Mouse (Mus musculus): ENCODE measurements around the gene Dnajc11. TPM values are rescaled to one million over a fixed set of nuclear protein-coding genes. Genes with fewer than 3 reads are reported as not detected.

The Dnajc11 gene
- polyA plus RNA-seq, 1 experiment from 2014 or later = 91.3 TPM

- Histone ChIP-seq H3K27ac (ENCODE audit: low read depth, low read length) (peak within 1 kb of the TSS; percentile 82), H3K9me3 (ENCODE audit: control insufficient read depth, low read length) (no peaks in the 10 kb centered on the region), H3K4me1 (ENCODE audit: control insufficient read depth, insufficient read depth, low read length) (peaks cover 13% of the 10 kb centered on the region; the same call in 1 of the 2 replicates), H3K9ac (ENCODE audit: low read length) (peak within 1 kb of the TSS; percentile 85), H3K4me2 (ENCODE audit: low read depth) (peak within 1 kb of the TSS; percentile 88), H3K27me3 (ENCODE audit: control insufficient read depth, insufficient read depth, low read length) (no peaks in the 10 kb centered on the region), H3K4me3 (ENCODE audit: low read depth, low read length) (peak within 1 kb of the TSS; percentile 100), H3K36me3 (ENCODE audit: control insufficient read depth, insufficient read depth, low read length) (peaks cover 7% of the 10 kb centered on the region; the same call in 1 of the 2 replicates)
- under 1% methylated on average over 74 of the region's 94 CpGs for WGBS
- ATAC-seq (ENCODE audit: insufficient read depth, low FRiP score, low TSS enrichment) (peak; percentile 95), DNase-seq (ENCODE audit: low spot score) (peak; percentile 100)
Measured at GRCm38 (mm10) chr4:151996173-151996950, 62.9 kb downstream of the Dnajc11 start, which contains the start of gene Phf13. TSS of gene Phf13 (minus strand) at chr4:151996258.

GRCm38 (mm10) chr4:151996951-151997222, 63.4 kb downstream of the Dnajc11 start:
- Histone ChIP-seq H3K9me3 (ENCODE audit: control insufficient read depth, low read length) (no peaks in the 10 kb centered on the region), H3K4me1 (ENCODE audit: control insufficient read depth, insufficient read depth, low read length) (peaks cover 13% of the 10 kb centered on the region; the same call in 1 of the 2 replicates), H3K36me3 (ENCODE audit: control insufficient read depth, insufficient read depth, low read length) (peaks cover 2% of the 10 kb centered on the region; the same call in 1 of the 2 replicates), H3K9ac (ENCODE audit: low read length) (peak overlapping the region; percentile 80), H3K4me3 (ENCODE audit: low read depth, low read length) (peak overlapping the region; percentile 100), H3K27me3 (ENCODE audit: control insufficient read depth, insufficient read depth, low read length) (no peaks in the 10 kb centered on the region), H3K27ac (ENCODE audit: low read depth, low read length) (peak overlapping the region; percentile 82), H3K4me2 (ENCODE audit: low read depth) (peak overlapping the region; percentile 74)
- ATAC-seq (ENCODE audit: insufficient read depth, low FRiP score, low TSS enrichment) (no peak), DNase-seq (ENCODE audit: low spot score) (no peak)
- WGBS = 6% methylated on average over 13 of the region's 13 CpGs

DNA sequence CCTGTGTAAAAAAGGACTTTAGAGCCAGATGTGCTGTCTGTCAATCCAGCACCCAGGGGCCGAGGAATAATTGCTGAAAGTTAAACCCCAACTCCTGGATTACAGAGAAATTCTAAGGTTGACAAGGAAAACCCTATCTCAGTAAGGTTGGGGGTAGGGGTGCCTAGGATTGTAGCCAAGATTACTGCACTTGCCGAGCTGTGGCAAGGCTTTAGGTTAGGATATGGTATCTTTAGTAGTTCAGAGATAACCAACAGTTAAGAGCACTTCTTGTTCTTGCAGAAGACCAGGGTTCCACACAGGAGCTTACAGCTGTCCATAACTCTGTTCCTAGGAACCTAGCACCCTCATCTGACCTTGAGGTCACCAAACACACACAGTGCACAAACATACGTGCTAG, 64.2 kb downstream of the Dnajc11 start:
- no peaks in the 10 kb centered on the region for H3K27me3 ChIP-seq (ENCODE audit: control insufficient read depth, insufficient read depth, low read length)
- no peak for DNase-seq (ENCODE audit: low spot score)
- peaks cover 13% of the 10 kb centered on the region; the same call in 1 of the 2 replicates for H3K4me1 ChIP-seq (ENCODE audit: control insufficient read depth, insufficient read depth, low read length)
- WGBS = 78% methylated on average over 3 of the region's 3 CpGs
- no peaks in the 10 kb centered on the region; the same call in 1 of the 2 replicates for H3K36me3 ChIP-seq (ENCODE audit: control insufficient read depth, insufficient read depth, low read length)
- no peak overlapping the region for H3K9ac ChIP-seq (ENCODE audit: low read length)
- no peak overlapping the region for H3K4me2 ChIP-seq (ENCODE audit: low read depth)
- H3K27ac ChIP-seq (ENCODE audit: low read depth, low read length) = no peak overlapping the region
- no peak for ATAC-seq (ENCODE audit: insufficient read depth, low FRiP score, low TSS enrichment)
- H3K9me3 ChIP-seq (ENCODE audit: control insufficient read depth, low read length) = no peaks in the 10 kb centered on the region
- H3K4me3 ChIP-seq (ENCODE audit: low read depth, low read length) = no peak overlapping the region

- WGBS = 63% methylated on average over 3 of the region's 3 CpGs
- peaks cover 3% of the 10 kb centered on the region; the same call in 1 of the 2 replicates for H3K4me1 ChIP-seq (ENCODE audit: control insufficient read depth, insufficient read depth, low read length)
- H3K36me3 ChIP-seq (ENCODE audit: control insufficient read depth, insufficient read depth, low read length) = no peaks in the 10 kb centered on the region; the same call in 1 of the 2 replicates
- no peak overlapping the region for H3K27ac ChIP-seq (ENCODE audit: low read depth, low read length)
- DNase-seq (ENCODE audit: low spot score) = no peak
- ATAC-seq (ENCODE audit: insufficient read depth, low FRiP score, low TSS enrichment) = no peak
- no peaks in the 10 kb centered on the region for H3K9me3 ChIP-seq (ENCODE audit: control insufficient read depth, low read length)
- no peak overlapping the region for H3K4me3 ChIP-seq (ENCODE audit: low read depth, low read length)
- H3K27me3 ChIP-seq (ENCODE audit: control insufficient read depth, insufficient read depth, low read length) = no peaks in the 10 kb centered on the region
- H3K4me2 ChIP-seq (ENCODE audit: low read depth) = no peak overlapping the region
- no peak overlapping the region for H3K9ac ChIP-seq (ENCODE audit: low read length)
Measured at GRCm38 (mm10) chr4:151999481-151999880, 66.0 kb downstream of the Dnajc11 start.

- ATAC-seq (ENCODE audit: insufficient read depth, low FRiP score, low TSS enrichment) = no peak
- no peaks in the 10 kb centered on the region for H3K27me3 ChIP-seq (ENCODE audit: control insufficient read depth, insufficient read depth, low read length)
- 0 out of 2 replicates have a peak, but pooled peaks cover 3% of the 10 kb centered on the region for H3K4me1 ChIP-seq (ENCODE audit: control insufficient read depth, insufficient read depth, low read length)
- H3K4me3 ChIP-seq (ENCODE audit: low read depth, low read length) = no peak overlapping the region
- DNase-seq (ENCODE audit: low spot score) = no peak
- H3K27ac ChIP-seq (ENCODE audit: low read depth, low read length) = no peak overlapping the region
- H3K9ac ChIP-seq (ENCODE audit: low read length) = no peak overlapping the region
- H3K36me3 ChIP-seq (ENCODE audit: control insufficient read depth, insufficient read depth, low read length) = no peaks in the 10 kb centered on the region; the same call in 1 of the 2 replicates
- 68% methylated on average over 4 of the region's 4 CpGs for WGBS
- no peak overlapping the region for H3K4me2 ChIP-seq (ENCODE audit: low read depth)
- H3K9me3 ChIP-seq (ENCODE audit: control insufficient read depth, low read length) = no peaks in the 10 kb centered on the region
Measured at GRCm38 (mm10) chr4:152000906-152001305, 67.4 kb downstream of the Dnajc11 start.

GRCm38 (mm10) chr4:152001335-152001734, 67.8 kb downstream of the Dnajc11 start:
- DNase-seq (ENCODE audit: low spot score) = no peak
- no peaks in the 10 kb centered on the region; the same call in 1 of the 2 replicates for H3K36me3 ChIP-seq (ENCODE audit: control insufficient read depth, insufficient read depth, low read length)
- WGBS = 69% methylated on average over 4 of the region's 4 CpGs
- no peak for ATAC-seq (ENCODE audit: insufficient read depth, low FRiP score, low TSS enrichment)
- 0 out of 2 replicates have a peak, but pooled peaks cover 3% of the 10 kb centered on the region for H3K4me1 ChIP-seq (ENCODE audit: control insufficient read depth, insufficient read depth, low read length)
- H3K9ac ChIP-seq (ENCODE audit: low read length) = no peak overlapping the region
- H3K9me3 ChIP-seq (ENCODE audit: control insufficient read depth, low read length) = no peaks in the 10 kb centered on the region
- H3K4me3 ChIP-seq (ENCODE audit: low read depth, low read length) = no peak overlapping the region
- no peaks in the 10 kb centered on the region for H3K27me3 ChIP-seq (ENCODE audit: control insufficient read depth, insufficient read depth, low read length)
- H3K27ac ChIP-seq (ENCODE audit: low read depth, low read length) = no peak overlapping the region
- H3K4me2 ChIP-seq (ENCODE audit: low read depth) = no peak overlapping the region

DNA sequence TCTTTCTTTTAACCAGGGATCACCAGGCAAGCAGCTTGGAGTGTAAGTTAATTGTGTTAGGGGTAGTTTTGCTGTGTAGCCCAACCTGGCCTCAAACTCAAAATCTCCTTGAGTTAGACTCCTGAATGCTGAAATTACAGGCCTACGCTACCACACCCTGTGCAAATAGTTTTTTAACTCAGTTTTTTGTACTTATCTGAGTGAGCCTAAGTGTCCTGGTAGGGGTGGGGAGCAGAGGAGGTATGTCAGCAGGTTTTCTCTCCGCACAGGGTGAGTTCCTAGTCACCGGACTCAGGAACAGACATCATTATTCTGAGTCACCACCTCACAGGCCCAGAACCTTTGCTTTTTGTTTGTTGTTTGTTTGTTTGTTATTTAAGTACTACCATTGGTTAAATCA, 68.6 kb downstream of the Dnajc11 start:
- H3K9me3 ChIP-seq (ENCODE audit: control insufficient read depth, low read length) = no peaks in the 10 kb centered on the region
- H3K36me3 ChIP-seq (ENCODE audit: control insufficient read depth, insufficient read depth, low read length) = no peaks in the 10 kb centered on the region; the same call in 1 of the 2 replicates
- H3K27ac ChIP-seq (ENCODE audit: low read depth, low read length) = no peak overlapping the region
- H3K4me3 ChIP-seq (ENCODE audit: low read depth, low read length) = no peak overlapping the region
- DNase-seq (ENCODE audit: low spot score) (no peak), ATAC-seq (ENCODE audit: insufficient read depth, low FRiP score, low TSS enrichment) (no peak)
- H3K4me2 ChIP-seq (ENCODE audit: low read depth) = no peak overlapping the region
- WGBS = 91% methylated on average over 3 of the region's 3 CpGs
- H3K27me3 ChIP-seq (ENCODE audit: control insufficient read depth, insufficient read depth, low read length) = no peaks in the 10 kb centered on the region
- H3K4me1 ChIP-seq (ENCODE audit: control insufficient read depth, insufficient read depth, low read length) = 0 out of 2 replicates have a peak, but pooled peaks cover under 1% of the 10 kb centered on the region
- H3K9ac ChIP-seq (ENCODE audit: low read length) = no peak overlapping the region

- peaks cover 22% of the 10 kb centered on the region for H3K4me1 ChIP-seq (ENCODE audit: control insufficient read depth, insufficient read depth, low read length)
- 82% methylated on average over 6 of the region's 6 CpGs for WGBS
Measured at GRCm38 (mm10) chr4:152006137-152006536, 72.6 kb downstream of the Dnajc11 start.

GRCm38 (mm10) chr4:152006812-152007211, 73.3 kb downstream of the Dnajc11 start:
- peaks cover 16% of the 10 kb centered on the region for H3K27me3 ChIP-seq (ENCODE audit: control insufficient read depth, insufficient read depth, low read length)
- H3K9me3 ChIP-seq (ENCODE audit: control insufficient read depth, low read length) = no peaks in the 10 kb centered on the region
- H3K4me3 ChIP-seq (ENCODE audit: low read depth, low read length) = no peak overlapping the region
- H3K4me2 ChIP-seq (ENCODE audit: low read depth) = no peak overlapping the region
- no peak overlapping the region for H3K27ac ChIP-seq (ENCODE audit: low read depth, low read length)
- DNase-seq (ENCODE audit: low spot score) = no peak
- ATAC-seq (ENCODE audit: insufficient read depth, low FRiP score, low TSS enrichment) = no peak
- 16% methylated on average over 3 of the region's 3 CpGs for WGBS
- peaks cover 22% of the 10 kb centered on the region for H3K4me1 ChIP-seq (ENCODE audit: control insufficient read depth, insufficient read depth, low read length)
- no peaks in the 10 kb centered on the region for H3K36me3 ChIP-seq (ENCODE audit: control insufficient read depth, insufficient read depth, low read length)
- H3K9ac ChIP-seq (ENCODE audit: low read length) = no peak overlapping the region

More at GRCm38 (mm10) chr4:152006137-152006536, 72.6 kb downstream of the Dnajc11 start:
- Histone ChIP-seq H3K36me3 (ENCODE audit: control insufficient read depth, insufficient read depth, low read length) (no peaks in the 10 kb centered on the region), H3K27ac (ENCODE audit: low read depth, low read length) (no peak overlapping the region), H3K9me3 (ENCODE audit: control insufficient read depth, low read length) (no peaks in the 10 kb centered on the region), H3K27me3 (ENCODE audit: control insufficient read depth, insufficient read depth, low read length) (peaks cover 16% of the 10 kb centered on the region), H3K9ac (ENCODE audit: low read length) (no peak overlapping the region), H3K4me2 (ENCODE audit: low read depth) (no peak overlapping the region), H3K4me3 (ENCODE audit: low read depth, low read length) (no peak overlapping the region)
- no peak for DNase-seq (ENCODE audit: low spot score)
- ATAC-seq (ENCODE audit: insufficient read depth, low FRiP score, low TSS enrichment) = no peak

Data from neural tube, embryonic 11.5 days (tissue).